Mouse (Mus musculus) urinary bladder, adult 18-20 months (tissue): Measurements from ENCODE around the gene Rrp8.

Experiments
- DNase-seq, 2 experiments: peaks; one replicate each; pipeline ENCODE4 v3.0.0; 2022; ENCODE audit warnings: low spot score in 2 of 2, mixed read lengths in 2 of 2

Rrp8 gene

GRCm38 (mm10) chr7:105736911-105737521 lies at the start of gene Rrp8:
TSS of gene Rrp8 (minus strand) at chr7:105737385.
- DNase-seq = peak; percentile 22 to 75

GRCm38 (mm10) chr7:105786506-105787284 lies 49.5 kb upstream of the Rrp8 start:
- DNase-seq = no peak

- DNase-seq = no peak
Observed at GRCm38 (mm10) chr7:105784556-105784955, 47.4 kb upstream of the Rrp8 start.

- no peak for DNase-seq
Observed at GRCm38 (mm10) chr7:105783861-105784260, 46.7 kb upstream of the Rrp8 start.

- DNase-seq = no peak
Observed at GRCm38 (mm10) chr7:105778553-105779265, 41.5 kb upstream of the Rrp8 start.

GRCm38 (mm10) chr7:105777797-105778552 lies 40.8 kb upstream of the Rrp8 start:
- no peak for DNase-seq

GRCm38 (mm10) chr7:105777316-105777715 lies 40.1 kb upstream of the Rrp8 start:
- DNase-seq = no peak

- DNase-seq = no peak
Observed at GRCm38 (mm10) chr7:105776026-105776425, 38.8 kb upstream of the Rrp8 start.

GRCm38 (mm10) chr7:105774661-105775060 lies 37.5 kb upstream of the Rrp8 start:
- DNase-seq = no peak

GRCm38 (mm10) chr7:105773041-105773440 lies 35.9 kb upstream of the Rrp8 start:
- no peak for DNase-seq

- DNase-seq = no peak
Observed at GRCm38 (mm10) chr7:105772331-105772730, 35.1 kb upstream of the Rrp8 start.

- DNase-seq = no peak
Observed at GRCm38 (mm10) chr7:105769959-105770358, 32.8 kb upstream of the Rrp8 start.

GRCm38 (mm10) chr7:105767729-105768165 lies 30.6 kb upstream of the Rrp8 start:
- DNase-seq = no peak

GRCm38 (mm10) chr7:105764331-105764730 lies 27.1 kb upstream of the Rrp8 start:
- DNase-seq = no peak

- DNase-seq = no peak
Observed at GRCm38 (mm10) chr7:105762517-105763270, 25.5 kb upstream of the Rrp8 start.

- DNase-seq = no peak
Observed at GRCm38 (mm10) chr7:105761813-105762484, 24.8 kb upstream of the Rrp8 start.

- no peak for DNase-seq
Observed at GRCm38 (mm10) chr7:105753281-105753680, 16.1 kb upstream of the Rrp8 start.

- DNase-seq = no peak
Observed at GRCm38 (mm10) chr7:105752716-105753115, 15.5 kb upstream of the Rrp8 start.

GRCm38 (mm10) chr7:105751491-105752433 lies 14.6 kb upstream of the Rrp8 start, which contains the start of gene Tpp1:
TSS of gene Tpp1 (minus strand) at chr7:105752235.
- DNase-seq = peak; percentile 75 to 88
